Mouse (Mus musculus) cerebellum, adult 9-10 months (tissue): ENCODE data around the gene Gm2056.
"Not testable (repeated sequence)": the region's sequence is repeated elsewhere in the genome, so short reads cannot be mapped to it uniquely, and the experiment has no call there.

Experiments used
- DNase-seq: peaks from one replicate; pipeline ENCODE4 v3.0.0; 2022

Gm2056 gene

DNA sequence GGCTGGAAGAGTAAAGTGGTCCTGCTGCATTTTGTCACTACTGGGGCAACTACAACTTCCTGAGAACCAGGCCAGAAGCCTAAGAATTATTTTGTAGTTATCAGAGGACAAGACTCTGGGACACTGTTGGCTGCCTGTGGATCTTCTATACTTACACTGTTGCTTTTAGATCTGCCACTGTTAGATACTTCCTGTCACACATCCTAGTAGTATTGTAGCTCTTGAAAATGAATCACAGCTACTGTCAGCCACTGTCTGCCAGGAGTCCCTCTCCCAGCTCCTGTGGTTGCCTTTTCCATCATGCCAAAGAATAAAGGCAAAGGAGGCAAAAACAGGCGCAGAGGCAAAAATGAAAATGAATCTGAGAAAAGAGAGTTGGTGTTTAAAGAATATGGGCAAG lies at the start of gene Gm2056:
Gene Gm2056 (plus strand): TSS at position 301 of the 400 bp plus-strand sequence.
- DNase-seq = not testable (repeated sequence)

DNA sequence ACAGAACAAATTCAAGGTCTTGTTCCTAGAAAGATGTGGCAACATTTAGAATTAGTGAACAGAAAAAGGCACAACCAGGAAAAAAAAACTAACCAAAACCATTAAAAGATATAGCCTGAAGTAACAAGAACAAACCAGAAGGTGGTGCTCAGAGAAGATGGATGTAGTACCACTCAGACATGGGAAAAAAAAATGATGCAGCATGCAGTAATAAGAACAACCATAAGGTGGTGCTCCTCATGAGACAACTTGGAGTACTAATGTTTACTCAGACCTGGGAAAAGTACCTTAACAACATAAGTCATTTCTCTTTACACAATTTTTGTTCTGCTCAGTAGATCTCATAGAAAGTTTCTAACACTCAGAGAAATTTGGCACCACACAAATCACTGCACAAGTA lies 42.8 kb upstream of the Gm2056 start:
- DNase-seq = not testable (repeated sequence)

DNA sequence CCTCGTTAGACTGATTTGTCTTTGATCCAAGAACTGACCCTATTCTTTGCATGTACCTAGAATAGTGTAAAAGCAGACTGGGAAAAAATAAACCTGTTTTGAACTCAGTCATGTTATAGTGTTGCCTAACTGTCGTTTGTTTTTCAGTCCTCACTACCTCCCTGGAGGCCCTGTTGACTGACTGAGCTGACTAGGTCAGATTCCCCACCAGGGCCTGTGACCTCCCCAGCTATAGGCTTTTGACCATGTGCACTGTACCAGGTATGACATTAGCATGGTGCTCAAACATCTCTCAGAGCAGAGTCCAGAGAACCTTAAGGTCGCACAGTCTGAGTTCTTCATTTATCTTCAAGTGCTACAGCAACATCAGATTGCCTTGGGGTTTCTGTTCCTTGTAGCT lies 22.7 kb upstream of the Gm2056 start:
- DNase-seq = not testable (repeated sequence)

DNA sequence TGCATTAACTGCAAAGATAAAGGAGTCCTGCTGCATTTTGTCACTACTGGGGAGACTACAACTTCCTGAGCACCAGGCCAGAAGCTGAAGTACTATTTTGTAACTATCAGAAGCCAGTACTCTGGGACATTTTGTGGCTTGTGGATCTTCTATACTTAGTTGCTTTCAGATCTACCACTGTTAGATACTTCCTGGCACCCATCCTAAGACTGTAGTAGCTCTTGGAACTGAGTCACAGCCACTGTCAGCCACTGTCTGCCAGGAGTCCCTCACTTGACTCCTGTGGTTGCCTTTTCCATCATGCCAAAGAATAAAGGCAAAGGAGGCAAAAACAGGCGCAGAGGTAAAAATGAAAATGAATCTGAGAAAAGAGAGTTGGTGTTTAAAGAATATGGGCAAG lies 15.3 kb upstream of the Gm2056 start, which contains the start of gene Gm2075:
Gene Gm2075 (plus strand): TSS at position 301 of the 400 bp plus-strand sequence.
- DNase-seq = not testable (repeated sequence)

DNA sequence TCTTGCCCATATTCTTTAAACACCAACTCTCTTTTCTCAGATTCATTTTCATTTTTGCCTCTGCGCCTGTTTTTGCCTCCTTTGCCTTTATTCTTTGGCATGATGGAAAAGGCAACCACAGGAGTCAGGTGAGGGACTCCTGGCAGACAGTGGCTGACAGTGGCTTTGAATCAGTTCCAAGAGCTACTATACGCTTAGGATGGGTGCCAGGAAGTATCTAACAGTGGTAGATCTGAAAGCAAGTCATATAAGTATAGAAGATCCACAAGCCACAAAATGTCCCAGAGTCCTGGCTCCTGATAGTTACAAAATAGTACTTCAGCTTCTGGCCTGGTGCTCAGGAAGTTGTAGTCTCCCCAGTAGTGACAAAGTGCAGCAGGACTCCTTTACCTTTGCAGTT lies 8.1 kb upstream of the Gm2056 start, which contains the start of gene Gm6803:
Gene Gm6803 (minus strand): TSS at position 101 of the 400 bp plus-strand sequence.
- not testable (repeated sequence) for DNase-seq

DNA sequence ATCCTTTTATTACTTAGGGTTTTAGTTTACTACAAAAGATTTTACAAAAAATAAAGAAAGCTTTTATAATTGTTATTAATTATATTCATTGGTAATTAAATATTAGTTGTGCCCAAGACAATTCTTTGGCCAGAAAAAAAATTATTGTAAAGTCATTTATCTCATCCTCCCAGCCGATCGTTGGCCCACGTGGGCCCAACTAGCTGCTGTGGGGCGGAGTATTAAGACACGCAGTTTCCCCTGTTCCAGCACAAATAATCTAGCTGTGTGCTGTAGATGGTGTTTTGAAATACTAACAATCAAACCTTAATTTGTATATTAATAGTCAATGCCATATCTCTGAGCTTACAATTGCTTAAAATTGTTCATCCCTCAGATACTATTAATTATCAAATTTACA lies 5.4 kb downstream of the Gm2056 start:
- DNase-seq = not testable (repeated sequence)

DNA sequence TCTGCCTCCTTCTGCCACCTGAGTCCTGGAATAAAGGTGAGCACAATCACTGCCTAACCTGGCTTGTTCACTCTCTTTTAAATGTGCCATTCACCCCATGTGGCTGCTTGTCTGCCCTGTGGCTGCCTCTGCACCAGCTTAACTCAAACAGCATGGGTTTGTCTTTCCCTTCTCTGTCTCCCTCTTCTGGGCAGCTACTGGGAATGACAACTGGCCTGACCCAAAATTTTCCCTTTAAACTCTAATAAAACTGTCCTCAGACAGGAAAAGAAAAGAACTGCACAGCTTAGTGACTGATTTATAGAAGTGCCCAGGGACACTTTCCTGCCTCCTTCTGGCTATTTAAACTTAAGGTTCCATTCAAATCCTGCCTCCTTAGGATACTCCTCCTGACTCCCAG lies 12.3 kb downstream of the Gm2056 start:
- DNase-seq = not testable (repeated sequence)

DNA sequence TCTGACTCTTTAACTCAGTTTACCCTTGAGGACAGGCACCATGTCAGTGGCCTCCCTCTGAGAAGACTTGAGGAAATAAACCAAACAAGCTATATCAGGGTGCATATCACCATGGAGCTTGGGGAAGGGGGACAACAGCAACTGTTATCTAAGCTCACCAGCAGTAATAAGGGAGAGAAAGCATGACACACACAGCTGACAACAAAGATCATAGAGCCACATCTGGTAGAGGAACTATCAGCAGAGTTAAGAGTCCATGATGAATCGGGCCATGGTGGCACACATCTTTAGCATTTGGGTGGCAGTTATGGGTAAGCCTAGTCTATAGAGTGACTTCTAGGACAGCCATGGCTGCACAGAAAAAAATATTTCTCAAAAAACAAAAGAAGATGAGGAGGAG lies 12.9 kb downstream of the Gm2056 start:
- DNase-seq = not testable (repeated sequence)

DNA sequence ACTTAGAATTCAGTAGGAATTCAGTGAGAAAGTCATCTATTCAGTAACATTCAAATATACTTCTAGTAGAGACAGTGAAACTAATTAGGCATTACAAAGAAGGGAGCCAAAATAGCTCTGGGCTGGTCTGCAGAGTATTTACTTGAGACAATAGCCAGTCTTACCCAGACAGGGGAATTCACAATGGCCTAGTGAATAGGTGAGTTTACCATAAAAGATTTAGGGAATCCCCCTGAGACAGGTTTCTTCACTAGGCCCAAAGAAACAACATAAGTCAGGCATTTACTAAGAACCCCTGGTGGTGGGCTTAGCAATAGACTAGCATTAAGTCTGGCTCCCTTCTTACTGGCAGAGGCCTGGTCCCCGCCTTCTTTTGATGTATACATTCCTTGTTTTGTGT lies 18.4 kb downstream of the Gm2056 start:
- not testable (repeated sequence) for DNase-seq
